Mouse (Mus musculus) midbrain, embryonic 14.5 days (tissue): Measurements from ENCODE around the gene Rin2. TPM values are rescaled to one million over a fixed set of nuclear protein-coding genes. Genes with fewer than 3 reads are reported as not detected.
A peak's percentile ranks its signal among the peaks of the same experiment; 100 is the strongest.

ENCODE experiments used
- ATAC-seq: fragments of 200-750 bp; cut with Nextera tagmentation; 2 replicates; pipeline ENCODE4 v1.8.0; 2017; ENCODE audit warnings: moderate number of reproducible peaks, moderate library complexity; ENCODE audit not compliant: low FRiP score, low TSS enrichment
- DNase-seq: peaks from one replicate; pipeline ENCODE4 v3.0.0-alpha.2; 2015
- H3K27ac ChIP-seq: fragments of 300-500 bp; sonication (generic); replicated peaks from 2 replicates; pipeline ENCODE4 v1.5.1; 2014; ENCODE audit warnings: mild to moderate bottlenecking, low read depth, low read length, moderate library complexity
- H3K27me3 ChIP-seq: fragments of 300-500 bp; sonication (generic); 2 replicates; pipeline ENCODE4 v1.6.1; 2014; ENCODE audit warnings: low read length, control low read depth, mixed read lengths; ENCODE audit not compliant: control insufficient read depth, insufficient read depth
- H3K36me3 ChIP-seq: fragments of 300-500 bp; sonication (generic); 2 replicates; pipeline ENCODE4 v1.6.1; 2014; ENCODE audit warnings: low read length, control low read depth; ENCODE audit not compliant: control insufficient read depth, insufficient read depth
- H3K4me1 ChIP-seq: fragments of 300-500 bp; sonication (generic); 2 replicates; pipeline ENCODE4 v1.6.1; 2014; ENCODE audit warnings: mild to moderate bottlenecking, antibody characterized with exemption, low read length, control low read depth; ENCODE audit not compliant: control insufficient read depth, insufficient read depth
- H3K4me2 ChIP-seq: fragments of 300-500 bp; sonication (generic); 2 replicates; pipeline ENCODE4 v1.6.1; 2014; ENCODE audit warnings: mild to moderate bottlenecking, low read length, moderate library complexity
- H3K4me3 ChIP-seq: fragments of 300-500 bp; sonication (generic); replicated peaks from 2 replicates; pipeline ENCODE4 v1.5.1; 2014; ENCODE audit warnings: low read depth, low read length
- H3K9ac ChIP-seq: fragments of 300-500 bp; sonication (generic); replicated peaks from 2 replicates; pipeline ENCODE4 v1.6.1; 2014; ENCODE audit warnings: mild to moderate bottlenecking, low read length, moderate library complexity
- H3K9me3 ChIP-seq: fragments of 300-500 bp; sonication (generic); 2 replicates; pipeline ENCODE4 v1.6.1; 2016; ENCODE audit warnings: low read length, control low read depth, mixed read lengths; ENCODE audit not compliant: control insufficient read depth
- WGBS: fragments of 180-500 bp; shearing (Covaris S2); extraction: QIAGEN DNeasy Blood & Tissue Kit; methylation state at CpG from one replicate; pipeline ENCODE4 v1.1.7; 2014; 5-methylcytosine and 5-hydroxymethylcytosine counted together
- polyA plus RNA-seq: library from polyadenylated mRNA; unstranded; fragments of >200 nt; fragmentation: Nextera tagmentation; extraction: Ambion mirVana; gene quantifications from 2 replicates; pipeline ENCODE4 v1.2.1, GENCODE M21; 2014

Rin2 gene
- polyA plus RNA-seq, 1 experiment from 2014 or later = 14.6 TPM

DNA sequence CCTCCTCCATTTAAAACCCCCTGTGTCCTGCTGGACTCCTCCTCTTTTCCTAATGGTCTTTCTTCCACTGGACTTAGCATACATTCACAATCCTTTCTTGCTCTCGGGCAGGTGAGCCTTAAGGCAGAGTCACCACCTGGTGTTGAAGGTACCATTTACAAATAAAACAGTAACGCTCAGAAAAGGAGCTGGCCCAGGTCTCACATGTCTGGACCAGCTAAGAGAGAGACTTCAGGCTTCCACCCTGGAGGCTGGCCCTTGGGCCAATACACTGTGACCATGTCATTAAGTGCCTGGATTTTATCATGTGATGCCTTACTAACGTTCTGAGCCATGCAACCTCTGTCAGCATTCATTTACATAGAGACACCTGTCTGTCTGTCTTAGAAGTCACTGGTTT lies 165.3 kb downstream of the Rin2 start:
- Histone ChIP-seq H3K4me2 (no peak overlapping the region), H3K9ac (no peak overlapping the region), H3K9me3 (no peaks in the 10 kb centered on the region), H3K4me3 (no peak overlapping the region), H3K4me1 (0 out of 2 replicates have a peak, but pooled peaks cover 4% of the 10 kb centered on the region), H3K27ac (no peak overlapping the region), H3K36me3 (no peaks in the 10 kb centered on the region), H3K27me3 (no peaks in the 10 kb centered on the region)
- ATAC-seq = no peak
- no peak for DNase-seq
- WGBS = 71% methylated on average over 3 of the region's 3 CpGs

DNA sequence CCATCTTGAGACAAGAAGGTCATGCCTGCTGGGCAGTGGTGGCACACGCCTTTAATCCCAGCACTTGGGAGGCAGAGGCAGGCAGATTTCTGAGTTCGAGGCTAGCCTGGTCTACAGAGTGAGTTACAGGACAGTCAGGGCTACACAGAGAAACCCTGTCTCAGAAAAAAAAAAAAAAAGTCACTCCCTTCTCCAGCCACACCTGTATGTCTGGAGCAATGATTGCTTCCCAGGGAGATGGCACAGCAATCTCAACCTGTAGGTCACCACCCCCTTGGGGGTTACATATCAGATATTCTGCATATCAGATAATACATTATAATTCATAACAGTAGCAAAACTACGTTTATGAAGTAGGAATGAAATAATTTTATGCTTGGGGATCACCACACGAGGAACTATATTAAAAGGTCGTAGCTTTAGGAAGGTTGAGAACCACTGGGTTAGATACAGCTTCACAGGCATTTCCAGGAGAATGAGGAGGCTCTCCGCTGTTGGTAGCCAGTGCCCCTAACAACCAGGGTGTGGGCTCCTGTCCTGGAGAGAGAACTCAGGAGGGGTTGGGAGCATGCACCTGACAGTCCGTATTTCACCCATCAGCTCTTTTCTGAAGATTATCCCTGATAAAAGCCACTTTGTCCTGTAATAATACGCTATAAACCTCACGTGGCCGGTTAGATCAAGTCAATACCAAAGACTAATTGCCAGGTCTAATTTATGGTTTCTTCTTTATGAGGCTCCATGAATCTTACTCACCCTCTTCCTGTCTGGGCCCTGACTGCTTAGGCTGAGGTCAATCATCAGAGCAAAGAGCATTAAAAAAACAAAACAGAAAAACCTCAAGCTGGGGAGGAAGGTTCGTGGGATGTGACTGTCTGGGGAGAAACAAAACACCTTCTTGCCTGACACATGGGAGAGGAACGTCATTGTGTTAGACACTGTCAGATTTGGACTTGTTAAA lies 166.2 kb downstream of the Rin2 start:
- Histone ChIP-seq H3K4me2 (no peak overlapping the region), H3K9ac (no peak overlapping the region), H3K36me3 (no peaks in the 10 kb centered on the region), H3K4me1 (0 out of 2 replicates have a peak, but pooled peaks cover 4% of the 10 kb centered on the region), H3K27ac (no peak overlapping the region), H3K4me3 (no peak overlapping the region), H3K27me3 (no peaks in the 10 kb centered on the region), H3K9me3 (no peaks in the 10 kb centered on the region)
- DNase-seq = no peak
- no peak for ATAC-seq
- 83% methylated on average over 12 of the region's 12 CpGs for WGBS

DNA sequence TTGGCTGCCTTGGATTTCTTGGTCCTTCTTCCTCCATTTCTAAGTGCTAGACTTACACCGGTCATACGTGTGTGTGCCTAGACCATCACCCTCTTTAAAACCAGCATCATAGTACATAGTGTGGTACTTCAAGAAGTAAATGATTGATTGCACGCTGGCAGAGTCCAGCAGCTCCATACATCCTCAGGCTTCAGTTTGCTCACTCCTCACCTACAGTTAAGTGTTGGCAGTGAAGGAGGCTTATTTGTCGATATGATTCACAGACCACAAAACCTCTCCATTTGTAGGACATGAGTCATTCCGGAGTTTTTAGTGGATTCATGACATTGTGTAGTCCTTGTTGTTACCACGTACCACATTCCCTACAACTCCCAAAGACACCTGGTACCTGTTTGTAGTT lies 168.3 kb downstream of the Rin2 start:
- 92% methylated on average over 6 of the region's 6 CpGs for WGBS
- H3K36me3 ChIP-seq = no peaks in the 10 kb centered on the region
- no peak overlapping the region for H3K9ac ChIP-seq
- no peaks in the 10 kb centered on the region for H3K9me3 ChIP-seq
- H3K27me3 ChIP-seq = no peaks in the 10 kb centered on the region
- no peak overlapping the region for H3K4me3 ChIP-seq
- DNase-seq (no peak), ATAC-seq (no peak)
- H3K4me1 ChIP-seq = 0 out of 2 replicates have a peak, but pooled peaks cover 4% of the 10 kb centered on the region
- H3K27ac ChIP-seq = no peak overlapping the region
- H3K4me2 ChIP-seq = no peak overlapping the region

DNA sequence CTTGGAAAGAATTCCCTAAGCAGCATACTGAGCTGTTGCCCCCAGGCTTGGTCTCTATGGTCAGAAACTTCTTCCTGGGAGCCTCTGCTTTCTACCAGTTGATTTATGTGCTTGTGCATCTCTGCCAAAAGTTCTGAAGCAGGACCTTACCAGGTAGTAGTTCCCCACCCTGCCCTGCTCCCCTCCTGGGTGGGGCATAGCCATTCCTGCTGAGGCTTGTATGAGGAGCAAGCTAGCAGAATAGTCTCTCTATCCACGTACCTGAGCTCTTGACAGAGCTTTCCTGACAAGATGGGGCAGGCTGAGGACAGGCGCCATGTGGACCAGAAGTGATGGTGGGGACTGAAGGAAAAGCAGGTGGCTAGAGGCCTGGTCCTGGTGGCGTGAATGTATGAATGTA lies 171.6 kb downstream of the Rin2 start:
- Histone ChIP-seq H3K4me3 (no peak overlapping the region), H3K4me1 (no peaks in the 10 kb centered on the region), H3K4me2 (no peak overlapping the region), H3K27me3 (no peaks in the 10 kb centered on the region), H3K9me3 (no peaks in the 10 kb centered on the region), H3K36me3 (peaks cover 4% of the 10 kb centered on the region; the same call in 1 of the 2 replicates), H3K9ac (no peak overlapping the region), H3K27ac (no peak overlapping the region)
- DNase-seq = no peak
- ATAC-seq = no peak
- 87% methylated on average over 3 of the region's 3 CpGs for WGBS

DNA sequence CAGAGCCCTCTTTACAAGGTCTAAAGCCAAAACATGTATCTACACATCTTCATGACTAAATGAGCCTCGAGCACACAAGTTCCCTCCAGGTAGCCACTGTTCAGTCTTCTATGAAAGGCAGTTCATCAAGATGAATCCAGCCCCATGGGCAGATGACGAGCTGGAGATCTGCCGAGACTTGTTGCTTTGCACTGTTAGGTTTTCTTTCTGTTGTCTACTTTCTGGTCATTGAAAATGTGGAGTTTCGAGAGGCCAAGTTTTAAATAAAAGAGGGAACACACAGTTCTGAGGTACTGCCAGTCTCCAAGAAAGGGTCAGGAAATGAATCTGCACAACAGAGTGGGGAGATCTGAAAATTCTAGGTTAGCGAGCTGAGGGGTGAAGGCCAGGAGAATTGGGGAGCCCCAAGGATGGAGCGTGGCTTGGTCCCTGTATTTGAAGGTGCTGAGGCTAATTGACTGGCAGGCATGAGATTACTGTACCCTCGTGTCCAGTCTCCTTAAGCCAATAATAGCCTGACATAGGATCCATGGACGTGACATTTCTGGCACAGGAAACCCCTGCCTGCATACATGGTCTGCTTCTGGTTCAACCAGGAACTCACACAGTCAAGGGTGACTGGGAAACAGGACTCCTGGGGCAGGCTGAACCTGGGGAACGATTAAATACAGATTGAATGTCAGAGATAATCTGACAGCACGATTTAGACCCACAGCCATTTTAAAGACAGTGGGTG lies 174.3 kb downstream of the Rin2 start:
- H3K36me3 ChIP-seq = peaks cover 4% of the 10 kb centered on the region; the same call in 1 of the 2 replicates
- WGBS = 81% methylated on average over 10 of the region's 10 CpGs
- no peaks in the 10 kb centered on the region for H3K4me1 ChIP-seq
- H3K9ac ChIP-seq = no peak overlapping the region
- no peaks in the 10 kb centered on the region for H3K27me3 ChIP-seq
- H3K27ac ChIP-seq = no peak overlapping the region
- no peak overlapping the region for H3K4me3 ChIP-seq
- H3K4me2 ChIP-seq = no peak overlapping the region
- DNase-seq (no peak), ATAC-seq (no peak)
- no peaks in the 10 kb centered on the region for H3K9me3 ChIP-seq

DNA sequence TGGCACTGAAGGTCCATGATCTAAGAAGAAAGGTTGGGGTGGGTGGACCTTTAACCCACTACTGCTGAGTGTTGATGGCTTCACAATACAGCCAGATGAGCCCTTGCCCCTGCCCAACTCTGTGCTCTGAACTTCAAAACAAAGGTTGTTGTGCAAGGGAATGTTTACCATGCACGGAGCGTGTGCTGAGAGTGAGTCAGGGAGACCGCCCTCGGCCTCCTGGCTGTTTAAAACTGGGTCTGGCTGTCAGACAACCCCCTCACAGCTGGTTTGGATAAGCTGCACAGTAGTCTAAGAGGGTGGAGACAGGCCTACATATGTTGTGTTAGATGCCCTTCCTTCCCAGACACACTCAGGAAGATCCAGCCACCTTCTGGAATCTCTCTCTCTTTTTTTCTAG lies 175.8 kb downstream of the Rin2 start:
- Histone ChIP-seq H3K9ac (no peak overlapping the region), H3K27me3 (no peaks in the 10 kb centered on the region), H3K4me2 (no peak overlapping the region), H3K4me1 (no peaks in the 10 kb centered on the region), H3K36me3 (peaks cover 4% of the 10 kb centered on the region; the same call in 1 of the 2 replicates), H3K4me3 (no peak overlapping the region), H3K27ac (no peak overlapping the region), H3K9me3 (no peaks in the 10 kb centered on the region)
- WGBS = 66% methylated on average over 4 of the region's 4 CpGs
- no peak for DNase-seq
- no peak for ATAC-seq

DNA sequence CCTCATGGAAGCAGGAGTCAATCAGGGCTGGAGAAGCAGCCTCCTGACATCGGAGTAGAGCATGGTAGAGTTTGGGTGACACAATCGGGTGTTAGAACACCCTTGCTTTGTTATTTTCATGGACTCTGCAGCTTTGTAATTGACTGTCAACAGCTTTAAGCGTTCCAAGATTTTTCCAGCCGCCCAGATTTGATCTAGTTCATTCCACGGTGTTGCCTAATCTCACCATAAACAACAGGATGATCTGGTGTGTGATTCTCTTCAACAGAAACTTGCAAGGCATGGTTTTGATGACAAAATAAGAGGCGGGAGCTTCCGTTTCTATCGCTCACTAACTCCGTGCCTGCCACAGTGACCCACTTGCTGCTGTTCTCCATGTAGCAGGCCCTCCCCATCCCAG lies 180.8 kb downstream of the Rin2 start:
- Histone ChIP-seq H3K4me2 (no peak overlapping the region), H3K9ac (no peak overlapping the region), H3K36me3 (no peaks in the 10 kb centered on the region), H3K27ac (no peak overlapping the region), H3K4me1 (peaks cover 22% of the 10 kb centered on the region), H3K4me3 (no peak overlapping the region), H3K9me3 (no peaks in the 10 kb centered on the region), H3K27me3 (no peaks in the 10 kb centered on the region)
- DNase-seq = no peak
- 89% methylated on average over 9 of the region's 9 CpGs for WGBS
- ATAC-seq = no peak

DNA sequence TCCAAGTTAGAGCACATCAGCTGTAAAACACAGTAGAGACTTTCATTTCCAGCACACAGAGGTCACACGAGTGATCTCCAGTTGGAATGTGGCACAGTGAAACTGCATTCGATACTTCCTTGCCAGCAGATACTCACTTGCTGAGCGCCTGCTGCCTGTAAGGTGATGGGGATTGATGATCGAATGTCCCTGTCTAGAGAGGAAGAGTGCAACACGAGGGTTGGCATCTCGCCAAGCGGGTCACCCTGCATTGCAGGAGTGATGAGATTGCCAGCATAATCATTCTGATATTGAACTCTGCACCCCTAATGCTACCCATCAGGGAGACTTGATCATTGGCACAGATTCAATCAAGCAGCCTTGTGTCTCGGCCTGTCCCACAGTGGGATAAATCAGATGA lies 182.8 kb downstream of the Rin2 start:
- no peaks in the 10 kb centered on the region for H3K27me3 ChIP-seq
- WGBS = 89% methylated on average over 8 of the region's 8 CpGs
- no peak overlapping the region for H3K27ac ChIP-seq
- no peak for ATAC-seq
- DNase-seq = peak; percentile 10
- peaks cover 26% of the 10 kb centered on the region for H3K4me1 ChIP-seq
- no peaks in the 10 kb centered on the region for H3K9me3 ChIP-seq
- no peak overlapping the region for H3K4me2 ChIP-seq
- no peaks in the 10 kb centered on the region for H3K36me3 ChIP-seq
- no peak overlapping the region for H3K9ac ChIP-seq
- H3K4me3 ChIP-seq = no peak overlapping the region
